Mouse (Mus musculus) left cerebral cortex, postnatal 14 days (tissue): ENCODE results near the gene Drc3. TPM values are rescaled to one million over a fixed set of nuclear protein-coding genes. Genes with fewer than 3 reads are reported as not detected.

ENCODE experiments used
- DNase-seq, 2 experiments: peaks; one replicate each; pipeline ENCODE4 v3.0.0; 2021 to 2022; ENCODE audit warnings: low spot score in 2 of 2, mixed read lengths in 1 of 2
- intact Hi-C: fragments of 180-260 bp; cut with DNase I; formaldehyde crosslinking; loops from one replicate; pipeline ENCODE4 v1.15.1; 2025
- long read RNA-seq, 2 experiments: library from polyadenylated mRNA; stranded (forward); transcript quantifications; one replicate each; pipeline ENCODE4 v2.0.0; 2021
- total RNA-seq, 2 experiments: library from RNA; stranded (reverse); gene quantifications; 2 replicates each; pipeline ENCODE4 v1.2.3; 2021

The Drc3 gene
- 10 to 100 TPM; 11.7 to 13.6 TPM for total RNA-seq
- long read RNA-seq, experiment 1, transcript Drc3-203 (14 exons, 1,858 nt) = major isoform, 5 of 11 reads
- long read RNA-seq, experiment 1, partial matches to known transcripts = 3 of 11 reads
- long read RNA-seq, experiment 1, other reads (novel, unspliced or antisense) = 2 of 11 reads
- long read RNA-seq, experiment 2, transcript Drc3-203 (14 exons, 1,858 nt) = major isoform, 6 of 8 reads
- long read RNA-seq, experiment 2, partial matches to known transcripts = 0 of 8 reads
- long read RNA-seq, experiment 2, other reads (novel, unspliced or antisense) = 2 of 8 reads

DNA sequence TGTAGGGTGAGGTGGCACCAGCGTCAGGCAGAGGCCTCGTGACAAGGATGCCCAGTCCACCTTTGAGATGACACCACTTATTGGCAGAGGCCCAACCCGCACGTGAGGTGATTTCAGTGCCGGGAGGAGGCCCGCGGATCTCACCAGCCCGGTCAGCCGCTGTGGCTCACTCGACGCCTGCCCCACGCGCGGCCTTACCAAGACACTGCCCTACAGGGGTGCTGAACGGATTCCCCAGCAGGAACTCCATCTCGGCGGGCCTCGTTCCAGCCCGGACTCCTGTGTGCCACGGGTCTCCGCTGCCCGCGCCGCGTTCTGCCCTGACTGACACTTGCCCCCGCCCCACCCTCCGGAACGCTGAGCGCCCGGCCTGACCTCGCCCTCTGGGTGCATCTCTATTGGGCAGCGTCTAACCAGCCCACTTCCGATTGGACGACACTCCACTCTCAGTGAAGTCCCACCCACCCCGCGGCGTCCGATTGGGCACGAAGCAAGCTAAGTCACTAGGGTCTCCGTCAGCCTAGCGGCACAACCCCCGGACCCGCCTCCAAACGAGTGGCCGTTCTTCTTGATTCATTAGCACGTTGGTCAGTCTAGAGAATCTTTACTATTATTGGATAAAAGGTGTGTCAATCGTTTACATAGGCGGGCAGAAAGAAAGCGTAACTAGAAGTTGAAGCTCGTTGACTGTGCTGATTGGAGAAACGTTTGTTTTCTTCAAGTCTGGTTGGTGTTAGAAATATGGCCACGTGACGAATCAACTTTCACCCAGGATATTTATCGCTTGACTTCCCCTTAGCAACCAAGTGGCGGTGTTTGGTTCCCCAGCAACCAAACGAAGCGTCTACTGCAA, at the start of gene Drc3, which contains the start of gene Tom1l2:
TSS of gene Drc3 (plus strand) at position 771 of the 853 bp plus-strand sequence.
TSS of gene Tom1l2 (minus strand) at position 347 of the 853 bp plus-strand sequence.
- intact Hi-C loops = loop anchor here (2.0 to 5.0 kb wide), 3 partner anchors 32 to 60 kb away; no protein-coding TSS in a partner anchor
- peak; percentile 100 for DNase-seq

DNA sequence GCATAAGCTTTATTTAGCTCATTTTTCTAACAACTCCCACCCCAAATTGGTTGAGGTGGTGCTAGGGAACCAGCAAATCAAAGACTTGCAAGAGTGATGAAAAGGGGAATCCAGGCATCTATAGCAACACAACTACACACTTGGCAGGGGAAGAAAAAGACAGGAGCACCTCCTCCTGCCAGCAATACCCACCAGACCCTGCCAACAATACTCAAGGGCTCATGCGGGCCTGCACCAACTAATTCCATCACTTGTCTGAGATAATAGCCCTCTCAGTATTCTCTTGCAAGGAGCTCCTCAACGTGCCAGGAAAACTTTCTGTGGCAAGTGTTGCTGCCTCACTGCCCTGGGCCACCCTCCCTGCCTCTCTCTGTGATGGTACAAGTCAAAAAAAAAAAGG, 49.6 kb upstream of the Drc3 start:
- intact Hi-C loops = no loop called here
- DNase-seq = no peak

DNA sequence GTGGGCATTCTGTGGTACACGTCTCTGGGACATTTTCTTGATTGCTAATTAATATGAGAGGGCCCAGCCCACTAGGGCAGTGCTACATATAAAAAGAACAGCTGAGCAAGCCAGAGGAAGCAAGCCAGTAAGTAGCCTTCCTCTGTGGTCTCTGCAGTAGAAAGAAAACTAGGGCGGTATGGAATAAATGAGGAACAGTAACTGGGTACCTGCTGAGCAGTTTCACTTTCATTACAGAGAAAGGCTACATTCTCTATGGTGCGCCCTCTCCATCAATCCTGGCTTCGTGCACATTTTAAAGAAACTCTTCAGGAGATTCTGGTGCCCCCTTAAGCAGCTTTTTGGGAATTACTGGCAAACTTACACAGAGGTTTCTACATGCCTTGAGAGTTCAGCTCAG, 47.5 kb upstream of the Drc3 start:
- intact Hi-C loops = loop anchor here (5.0 kb wide), 1 partner anchor 47 kb away; the partner anchor contains the start of genes Drc3 and Tom1l2
- DNase-seq = no peak

DNA sequence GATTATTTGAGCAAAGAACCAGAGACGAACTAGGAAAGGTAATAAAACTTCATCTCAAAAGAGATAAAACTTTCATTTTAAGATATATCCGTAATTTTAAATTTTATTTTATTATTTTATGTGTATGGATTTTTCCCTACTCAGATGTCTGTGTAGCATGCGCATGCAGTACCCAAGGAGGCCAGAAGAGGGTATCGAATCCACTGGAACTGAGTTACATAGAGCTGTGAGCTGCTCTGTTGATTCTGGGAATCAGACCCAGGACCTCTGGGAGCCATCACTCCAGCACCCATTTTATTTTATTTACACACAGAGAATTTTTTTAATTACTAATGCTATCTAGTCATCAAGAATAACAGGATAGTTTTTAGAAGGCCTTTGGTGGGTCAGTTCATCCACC, 46.3 kb upstream of the Drc3 start:
- no peak for DNase-seq
- intact Hi-C loops = loop anchor here (5.0 kb wide), 1 partner anchor 45 kb away; the partner anchor contains the start of genes Drc3 and Tom1l2

DNA sequence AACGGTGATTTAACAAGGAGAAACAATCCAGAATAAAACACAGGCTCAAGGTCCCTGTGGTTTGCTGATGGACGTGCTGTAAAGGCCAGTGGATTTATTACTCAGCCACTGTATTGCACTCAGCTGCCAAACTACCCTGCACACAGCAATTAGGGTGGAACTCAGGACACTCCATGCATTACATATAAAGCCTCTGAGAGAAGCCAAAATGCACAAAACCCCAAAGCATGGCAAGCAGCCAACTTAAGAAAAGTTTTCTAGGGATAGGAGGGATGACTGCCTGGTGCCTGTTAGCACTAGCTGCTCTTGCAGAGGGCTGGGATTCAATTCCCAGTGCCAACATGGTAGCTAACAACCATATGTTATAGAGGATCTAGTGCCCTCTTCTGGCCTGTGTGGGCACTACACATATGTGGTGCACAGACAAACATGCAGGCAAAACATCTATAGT, 45.7 kb upstream of the Drc3 start:
- DNase-seq = no peak
- intact Hi-C loops = loop anchor here (5.0 kb wide), 1 partner anchor 45 kb away; the partner anchor contains the start of genes Drc3 and Tom1l2

DNA sequence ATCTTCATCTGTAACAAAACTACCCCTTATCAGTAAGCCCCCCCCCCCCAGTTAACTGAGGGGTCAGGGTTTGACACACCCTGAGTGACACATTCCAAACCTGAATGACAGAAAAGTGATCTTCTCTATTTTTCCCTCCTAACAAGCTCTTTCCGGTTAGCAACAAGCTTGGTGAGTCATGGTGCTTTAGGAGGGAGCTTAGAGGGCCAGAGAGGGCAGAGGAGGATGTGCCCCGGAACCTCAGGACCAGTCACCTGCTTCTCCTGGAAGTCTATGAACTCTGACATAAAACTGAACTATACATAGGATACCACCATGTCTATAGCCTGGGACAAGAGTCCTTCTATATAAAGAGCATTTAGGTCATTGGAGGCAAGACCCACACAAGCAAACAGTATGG, 45.1 kb upstream of the Drc3 start:
- intact Hi-C loops = loop anchor here (5.0 kb wide), 1 partner anchor 44 kb away; the partner anchor contains the start of genes Drc3 and Tom1l2
- no peak for DNase-seq

DNA sequence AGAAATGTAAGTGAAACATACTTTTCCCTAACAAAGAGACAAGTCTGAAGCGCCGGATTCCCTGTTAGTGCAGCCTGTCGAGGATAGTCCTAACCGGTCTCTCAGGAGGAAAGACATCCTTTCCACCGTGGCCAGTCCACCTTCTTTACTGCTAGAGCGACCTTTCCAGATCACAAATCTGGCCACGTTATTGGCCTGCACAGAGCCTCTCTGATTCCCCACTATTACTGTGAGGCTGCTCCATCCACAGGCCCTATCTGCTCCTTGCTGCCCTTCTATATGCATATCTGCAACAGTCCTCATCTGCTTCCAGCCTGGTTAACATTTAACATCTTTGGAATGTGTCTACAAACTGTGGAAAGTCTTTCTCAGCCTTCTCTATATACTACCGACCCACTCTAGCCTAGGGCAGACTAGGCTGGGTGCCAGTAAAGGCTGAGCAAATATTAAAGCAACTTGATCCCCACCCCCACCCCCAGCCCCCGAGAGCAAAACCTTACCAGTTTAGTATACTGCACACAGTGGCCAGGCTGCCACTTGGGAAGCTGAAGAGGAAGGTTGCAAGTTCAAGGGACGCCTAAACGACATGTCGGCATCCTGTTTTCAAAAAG, 44.5 kb upstream of the Drc3 start:
- DNase-seq = no peak
- intact Hi-C loops = loop anchor here (5.0 kb wide), 1 partner anchor 44 kb away; the partner anchor contains the start of genes Drc3 and Tom1l2

DNA sequence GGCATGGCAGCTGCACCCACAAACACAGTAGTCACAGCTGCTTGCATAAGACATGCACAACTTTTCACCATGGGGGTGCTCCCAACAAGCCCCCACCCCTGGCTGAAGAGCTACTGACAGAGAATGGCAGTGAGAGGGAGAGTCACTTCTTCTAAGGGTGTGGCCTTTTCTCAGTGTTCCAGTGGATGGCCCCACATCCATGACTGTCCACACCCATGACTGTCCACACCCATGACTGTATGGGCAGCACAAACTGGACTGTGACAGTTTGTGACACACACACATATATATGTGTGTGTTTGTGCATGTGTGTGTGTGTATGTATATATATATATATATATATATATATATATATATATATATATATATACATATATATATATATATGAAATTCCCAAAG, 43.3 kb upstream of the Drc3 start:
- no peak for DNase-seq
- intact Hi-C loops = loop anchor here (5.0 kb wide), 1 partner anchor 42 kb away; the partner anchor contains the start of genes Drc3 and Tom1l2

DNA sequence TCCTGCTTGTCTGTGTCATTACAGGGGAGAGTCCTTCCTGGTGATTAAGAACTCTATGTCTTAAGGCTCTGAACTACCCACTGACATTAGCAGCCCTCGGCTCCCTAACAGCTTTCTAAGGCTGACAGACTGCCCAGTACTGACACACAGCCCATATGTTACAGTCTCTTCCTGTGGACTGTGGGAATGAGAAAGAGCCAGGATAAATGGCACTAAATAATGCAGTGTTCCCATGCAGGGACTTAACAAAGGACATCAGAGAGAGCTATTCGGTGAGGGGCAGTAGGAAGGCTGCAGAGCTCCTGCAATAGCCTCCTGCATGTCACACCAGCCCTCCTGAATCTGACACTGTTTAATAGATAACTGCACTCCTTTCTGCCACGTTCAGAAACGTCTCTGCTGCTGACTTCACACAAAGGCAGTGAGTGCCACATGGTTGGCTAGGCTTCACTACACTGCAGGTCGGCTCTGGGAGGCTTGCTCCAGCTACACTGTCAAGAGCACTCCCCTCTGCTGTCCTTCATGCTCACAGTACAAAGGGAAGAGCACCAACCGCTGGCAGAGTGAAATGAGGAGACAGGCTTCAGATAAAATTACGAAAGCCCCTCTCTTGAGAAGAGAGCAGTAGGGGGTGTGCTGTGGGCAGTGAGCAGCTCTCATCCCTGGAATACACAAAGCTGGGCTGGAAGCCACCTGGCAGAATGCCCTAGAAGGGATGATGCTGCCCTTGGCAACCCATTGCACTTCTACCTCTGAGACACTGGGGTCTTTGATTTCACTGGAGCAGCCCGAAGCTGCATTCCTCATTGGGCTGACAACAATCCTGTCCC, 41.9 kb upstream of the Drc3 start:
- intact Hi-C loops = no loop called here
- peak; percentile 81 to 94 for DNase-seq

DNA sequence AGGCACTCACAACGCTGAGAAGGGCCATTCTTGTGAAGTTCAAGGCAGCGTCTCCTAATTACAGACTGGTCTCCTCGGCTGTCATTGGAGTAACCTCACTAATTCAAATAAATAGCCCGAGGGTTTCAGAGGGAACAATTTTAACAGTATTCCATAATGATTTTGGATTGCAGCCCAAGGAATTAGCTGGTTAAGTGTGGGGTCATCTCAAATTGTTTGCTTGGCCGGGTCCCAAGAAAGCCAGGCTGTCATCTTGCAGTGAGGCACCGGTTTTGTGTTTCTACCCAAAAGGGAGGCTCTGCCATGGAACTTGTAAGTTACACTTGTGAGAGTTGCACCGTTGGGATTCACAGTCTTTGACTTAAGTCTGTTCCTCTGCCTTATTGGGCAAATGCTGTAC, 36.9 kb upstream of the Drc3 start:
- intact Hi-C loops = no loop called here
- no peak for DNase-seq

DNA sequence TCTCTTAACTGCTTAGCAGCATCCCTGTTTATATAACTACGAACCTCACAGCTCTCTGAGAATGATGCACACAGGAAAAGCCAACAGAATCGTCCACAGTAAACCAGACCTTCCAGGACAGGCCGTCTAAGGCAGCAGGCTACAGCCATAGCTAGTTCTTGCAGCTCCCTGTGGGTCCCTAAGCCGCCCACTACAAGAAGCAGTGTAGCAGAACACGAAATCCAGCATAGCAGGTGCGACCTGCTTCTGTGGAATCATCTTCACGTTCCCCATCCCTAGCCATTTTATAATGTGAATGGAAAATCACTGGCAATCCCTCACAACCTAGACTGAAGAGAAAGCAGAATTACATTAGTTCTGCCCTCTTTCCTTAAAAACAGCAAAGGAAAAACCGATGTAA, 36.2 kb upstream of the Drc3 start:
- no peak for DNase-seq

DNA sequence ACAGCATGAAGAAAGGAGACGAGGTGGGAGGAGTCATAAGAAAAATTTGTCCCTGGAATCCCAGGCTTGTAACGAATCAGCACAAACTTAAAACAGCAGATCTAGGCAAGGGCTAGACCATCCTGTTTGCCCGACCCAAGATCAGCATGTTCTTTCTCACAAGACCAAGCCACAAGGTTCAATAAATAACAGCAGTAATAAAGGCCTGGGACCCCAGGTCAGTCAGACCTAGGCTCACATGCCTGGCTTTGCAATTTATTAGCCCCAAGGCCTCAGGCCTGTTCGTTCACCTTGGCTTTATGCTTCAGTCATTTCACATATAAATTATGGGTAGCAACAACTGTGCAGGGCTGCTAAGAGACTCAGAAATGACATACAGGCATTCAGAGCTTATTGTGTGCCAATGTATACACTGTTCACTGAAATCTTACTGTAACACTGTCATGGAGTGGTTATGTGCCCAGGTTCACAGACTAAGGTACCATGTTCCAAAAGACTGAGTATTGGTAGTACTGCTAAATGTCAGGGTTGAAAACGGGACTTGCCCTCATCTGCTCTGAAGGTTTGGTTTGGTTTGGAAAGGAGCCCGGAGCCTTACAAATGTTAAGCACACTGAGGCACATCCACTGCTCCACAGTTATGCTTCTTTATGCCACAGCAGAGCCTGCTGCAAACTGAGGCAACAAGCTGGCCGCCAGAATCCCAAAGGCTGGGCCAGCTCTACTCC, 35.6 kb upstream of the Drc3 start:
- intact Hi-C loops = no loop called here
- DNase-seq = no peak

More for the DNA sequence above, 36.2 kb upstream of the Drc3 start:
- intact Hi-C loops = no loop called here

DNA sequence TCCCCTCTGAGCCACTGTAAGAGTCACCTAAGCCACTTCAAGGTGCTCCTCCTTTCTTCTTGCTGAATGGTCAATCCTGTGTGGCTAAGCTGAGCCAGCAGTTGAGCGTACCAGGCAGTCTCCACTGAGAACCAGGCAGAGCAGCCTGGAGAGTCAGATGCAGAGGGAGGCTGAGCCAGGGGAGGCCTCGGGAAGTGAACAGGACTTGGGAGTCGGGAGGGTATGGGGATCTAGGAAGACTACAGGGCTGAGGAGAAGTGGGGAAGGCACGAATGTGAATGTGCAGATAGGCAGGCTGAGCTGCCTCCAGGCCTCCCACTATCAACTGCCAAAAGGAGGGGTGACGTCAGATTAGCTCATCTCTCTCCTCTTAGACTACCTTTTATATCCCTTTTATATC, 34.4 kb upstream of the Drc3 start:
- intact Hi-C loops = no loop called here
- DNase-seq = no peak

DNA sequence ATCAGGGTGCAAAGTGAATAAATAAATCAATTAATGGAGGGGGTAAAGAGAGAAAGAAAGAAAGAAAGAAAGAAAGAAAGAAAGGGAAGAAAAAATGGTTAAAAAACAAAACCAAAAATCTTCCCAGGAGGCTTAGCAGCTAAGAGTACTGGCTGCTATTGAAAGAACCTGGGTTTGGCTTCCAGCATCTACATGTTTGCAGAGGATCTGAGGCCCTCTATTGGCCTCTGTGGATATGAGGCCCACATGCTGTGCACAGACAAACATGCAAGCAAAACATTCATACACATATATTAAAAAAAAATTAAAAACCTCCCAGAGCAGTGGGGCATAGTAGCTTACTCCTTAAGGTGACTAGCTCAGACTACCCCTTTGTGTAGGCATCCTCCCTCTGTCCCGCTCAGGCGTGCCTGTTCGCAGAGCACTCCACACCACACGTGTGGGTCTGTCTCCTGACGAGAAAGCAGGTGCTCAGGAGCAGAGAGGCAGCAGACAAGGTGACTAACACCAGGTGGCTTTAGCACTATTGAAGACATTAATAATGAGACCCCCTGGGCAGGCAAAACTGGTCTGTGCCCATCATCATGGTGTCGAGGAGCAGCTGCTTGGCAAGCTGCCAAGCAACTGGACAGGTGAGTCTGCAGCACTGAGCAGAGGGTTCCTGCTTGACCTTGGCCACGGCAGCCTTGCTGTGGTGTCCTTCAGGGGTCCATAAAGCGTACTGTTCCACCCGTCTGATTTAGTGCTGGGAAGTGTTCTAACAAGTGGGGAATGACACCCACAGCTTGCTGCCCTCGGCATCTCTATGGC, 33.7 kb upstream of the Drc3 start:
- intact Hi-C loops = no loop called here
- no peak for DNase-seq

DNA sequence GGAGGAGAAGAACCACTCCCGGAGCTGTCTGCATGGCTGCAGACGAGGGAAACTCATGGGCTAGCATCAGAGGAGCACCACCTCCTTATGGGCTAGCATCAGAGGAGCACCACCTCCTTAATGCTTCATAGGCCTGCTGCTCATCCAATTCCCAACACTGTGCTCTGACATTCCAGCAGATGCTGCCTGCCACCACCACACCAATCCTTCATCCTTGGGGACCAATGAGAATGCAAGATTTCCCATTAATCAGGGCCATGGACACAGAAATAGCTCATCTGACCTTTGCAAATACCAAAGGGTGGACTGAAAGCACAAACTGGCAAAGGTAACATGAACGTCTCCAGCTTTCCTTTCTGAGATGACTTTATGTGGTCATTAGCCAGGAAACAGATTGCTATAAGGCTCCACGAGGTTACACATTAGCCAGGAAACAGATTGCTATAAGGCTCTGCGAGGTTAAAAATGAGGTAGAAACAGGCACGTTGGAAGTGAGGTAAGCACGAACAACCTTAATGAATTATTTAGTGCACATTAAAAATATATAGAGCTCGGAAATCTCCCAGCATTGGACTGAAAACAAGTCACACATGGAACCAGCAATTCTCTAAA, 32.6 kb upstream of the Drc3 start:
- DNase-seq = no peak
- intact Hi-C loops = no loop called here

DNA sequence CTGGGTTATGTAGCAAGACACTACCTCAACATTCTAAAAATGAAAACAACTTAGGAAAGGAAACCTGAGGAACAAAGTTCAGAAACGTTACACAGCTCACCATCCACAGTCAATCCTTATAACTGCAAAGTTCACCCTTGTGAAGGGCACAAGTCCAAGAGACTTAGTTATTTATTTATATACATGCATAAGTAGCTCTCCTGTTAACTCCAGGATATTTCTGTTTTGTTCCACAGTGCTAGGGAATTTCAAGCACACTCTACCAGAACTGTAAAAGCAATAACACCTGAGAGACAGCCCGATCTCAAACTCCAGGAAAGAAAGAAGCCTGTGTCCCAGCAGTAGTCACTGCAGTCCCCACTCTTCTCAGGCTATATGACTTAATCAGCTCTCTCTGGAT, 31.7 kb upstream of the Drc3 start:
- intact Hi-C loops = no loop called here
- DNase-seq = no peak

DNA sequence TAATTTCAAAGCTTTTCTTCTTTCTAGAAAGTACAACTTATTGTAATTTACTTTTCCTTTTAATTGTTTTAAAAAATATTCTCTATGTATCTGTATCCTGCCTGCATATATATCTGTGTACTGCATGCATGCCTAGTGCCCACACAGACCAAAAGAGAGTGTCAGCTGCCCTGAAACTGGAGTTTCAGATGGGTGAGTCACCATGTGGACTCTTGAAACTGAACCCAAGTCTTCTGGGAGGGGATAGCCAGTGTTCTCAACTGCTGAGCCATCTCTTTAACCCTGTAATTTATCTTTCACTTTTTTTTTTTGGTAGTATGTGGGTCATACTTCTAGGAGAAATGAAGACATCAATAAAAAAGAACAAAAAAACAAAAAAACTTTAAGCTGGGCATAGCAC, 29.4 kb upstream of the Drc3 start:
- intact Hi-C loops = no loop called here
- no peak for DNase-seq
